Comparison of ENCODE assay signal across 7 mouse cellular contexts in genomic region chr8:91133441-91134069, GRCm38 (mm10).
DNase-seq lines count a peak whose midpoint lies in the region; ATAC-seq lines count a peak whose summit lies in the region.

No protein-coding gene starts in this region.

- H3K27ac ChIP-seq in embryonic facial prominence, embryonic 15.5 days (replicated peaks), result peak overlapping the region; percentile 80
- 0 out of 2 replicates have a peak overlapping the region, but pooled peaks have one; percentile 17 for H3K27ac ChIP-seq in midbrain, embryonic 11.5 days (ENCODE audit: low read depth, low read length)

- DNase-seq in thymus, postnatal 14 days, result peak; percentile 87
- no peak for DNase-seq in thymus, postnatal 0 days (ENCODE audit: low spot score)
- DNase-seq in midbrain, embryonic 11.5 days (ENCODE audit: low spot score, missing footprints), result no peak
- no peak for DNase-seq in layer of hippocampus, postnatal 25 days (ENCODE audit: extremely low spot score in 1 of 2, low spot score in 1 of 2)
- no peak for DNase-seq in cerebellum, postnatal 25 days

- H3K4me2 ChIP-seq in embryonic facial prominence, embryonic 15.5 days (replicated peaks), result peak overlapping the region; percentile 83
- H3K4me2 ChIP-seq in midbrain, embryonic 11.5 days, result peak overlapping the region; percentile 72

- under 1% methylated on average over 56 of the region's 58 CpGs for WGBS in embryonic facial prominence, embryonic 15.5 days
- under 1% methylated on average over 42 of the region's 58 CpGs for WGBS in midbrain, embryonic 11.5 days

- H3K4me1 ChIP-seq in embryonic facial prominence, embryonic 15.5 days, result peaks cover 13% of the 10 kb centered on the region
- peaks cover 15% of the 10 kb centered on the region for H3K4me1 ChIP-seq in midbrain, embryonic 11.5 days (ENCODE audit: control insufficient read depth, insufficient read depth, low read length)

- peaks cover 13% of the 10 kb centered on the region for H3K36me3 ChIP-seq in embryonic facial prominence, embryonic 15.5 days
- no peaks in the 10 kb centered on the region; the same call in 1 of the 2 replicates for H3K36me3 ChIP-seq in midbrain, embryonic 11.5 days (ENCODE audit: control insufficient read depth, insufficient read depth, low read length)

- H3K9me3 ChIP-seq in embryonic facial prominence, embryonic 15.5 days (replicated peaks), result no peaks in the 10 kb centered on the region
- H3K9me3 ChIP-seq in midbrain, embryonic 11.5 days (ENCODE audit: control insufficient read depth, low read length), result no peaks in the 10 kb centered on the region

- ATAC-seq in embryonic facial prominence, embryonic 15.5 days (ENCODE audit: insufficient number of reproducible peaks, low FRiP score, low TSS enrichment, low read depth), result peak; percentile 37
- peak; percentile 44 for ATAC-seq in inflammation-experienced regulatory T-cells, adult 6 months
- no peak; the same call in 1 of the 2 replicates for ATAC-seq in midbrain, embryonic 11.5 days (ENCODE audit: low FRiP score)

- H3K9ac ChIP-seq in embryonic facial prominence, embryonic 15.5 days, result peak overlapping the region; percentile 68
- H3K9ac ChIP-seq in midbrain, embryonic 11.5 days (ENCODE audit: low read length), result peak overlapping the region; percentile 86

- H3K4me3 ChIP-seq in embryonic facial prominence, embryonic 15.5 days (replicated peaks), result peak overlapping the region; percentile 98
- H3K4me3 ChIP-seq in midbrain, embryonic 11.5 days (ENCODE audit: low read depth, low read length), result peak overlapping the region; percentile 85

- no peaks in the 10 kb centered on the region for H3K27me3 ChIP-seq in embryonic facial prominence, embryonic 15.5 days
- no peaks in the 10 kb centered on the region for H3K27me3 ChIP-seq in midbrain, embryonic 11.5 days (ENCODE audit: control insufficient read depth, insufficient read depth, low read length)
